Mouse (Mus musculus) retina, postnatal 1 day (tissue): ENCODE measurements at regions not wholly inside any gene's neighbourhood (a gene's known extent, or its start where the extent isn't known, plus 50 kb on each side); places are given as distances from the start of the nearest gene placed in this dataset.
"Not testable (repeated sequence)": the region's sequence is repeated elsewhere in the genome, so short reads cannot be mapped to it uniquely, and the experiment has no call there.

ENCODE experiments used
- DNase-seq: peaks from one replicate; pipeline ENCODE4 v3.0.0-alpha.2; 2012

GRCm38 (mm10) chr14:13055198-13055597, 229.4 kb upstream of the Synpr start:
- no peak for DNase-seq

GRCm38 (mm10) chr14:13042536-13042935, 219.7 kb upstream of the Cadps start:
- DNase-seq = not testable (repeated sequence)

- peak; percentile 69 for DNase-seq
These were observed 218.9 kb upstream of the Cadps start for GRCm38 (mm10) chr14:13041741-13042140.

- no peak for DNase-seq
These were observed 217.3 kb upstream of the Cadps start for GRCm38 (mm10) chr14:13040176-13040575.

- no peak for DNase-seq
These were observed 214.5 kb upstream of the Cadps start for GRCm38 (mm10) chr14:13037426-13037825.

GRCm38 (mm10) chr14:13029794-13030193, 206.9 kb upstream of the Cadps start:
- DNase-seq = no peak

GRCm38 (mm10) chr14:13022744-13023143, 199.9 kb upstream of the Cadps start:
- no peak for DNase-seq

GRCm38 (mm10) chr14:13011099-13011498, 188.2 kb upstream of the Cadps start:
- no peak for DNase-seq

- DNase-seq = no peak
These were observed 178.3 kb upstream of the Cadps start for GRCm38 (mm10) chr14:13000997-13001699.

GRCm38 (mm10) chr14:12979416-12979815, 156.5 kb upstream of the Cadps start:
- DNase-seq = no peak

GRCm38 (mm10) chr14:12966441-12966840, 143.6 kb upstream of the Cadps start:
- DNase-seq = no peak

GRCm38 (mm10) chr14:12957896-12958295, 135.0 kb upstream of the Cadps start:
- not testable (repeated sequence) for DNase-seq

GRCm38 (mm10) chr14:12950922-12951321, 128.0 kb upstream of the Cadps start:
- DNase-seq = no peak

GRCm38 (mm10) chr14:12938638-12939293, 115.9 kb upstream of the Cadps start:
- no peak for DNase-seq

- DNase-seq = no peak
These were observed 113.5 kb upstream of the Cadps start for GRCm38 (mm10) chr14:12936343-12936742.

GRCm38 (mm10) chr14:12931668-12932384, 108.9 kb upstream of the Cadps start:
- peak; percentile 82 for DNase-seq

- DNase-seq = no peak
These were observed 100.7 kb upstream of the Cadps start for GRCm38 (mm10) chr14:12923617-12924016.

GRCm38 (mm10) chr14:12915431-12915830, 92.6 kb upstream of the Cadps start:
- DNase-seq = no peak

- peak; percentile 92 for DNase-seq
These were observed 91.1 kb upstream of the Cadps start for GRCm38 (mm10) chr14:12913956-12914355.

- peak; percentile 69 for DNase-seq
These were observed 90.5 kb upstream of the Cadps start for GRCm38 (mm10) chr14:12913421-12913820.

GRCm38 (mm10) chr14:12877337-12877662, 54.4 kb upstream of the Cadps start:
- no peak for DNase-seq

GRCm38 (mm10) chr14:12876417-12877336, 53.8 kb upstream of the Cadps start:
- DNase-seq = peak; percentile 48
